Mouse (Mus musculus) heart, embryonic 13.5 days (tissue): ENCODE data around the gene Tjap1. TPM values are rescaled to one million over a fixed set of nuclear protein-coding genes. Genes with fewer than 3 reads are reported as not detected.

ENCODE experiments used
- ATAC-seq: fragments of 200-750 bp; cut with Nextera tagmentation; 2 replicates; pipeline ENCODE4 v1.8.0; 2017; ENCODE audit warnings: moderate TSS enrichment; ENCODE audit not compliant: insufficient number of reproducible peaks, low FRiP score, low TSS enrichment; ENCODE audit errors: extremely low read depth
- H3K27ac ChIP-seq: fragments of 300-500 bp; sonication (generic); replicated peaks from 2 replicates; pipeline ENCODE4 v1.5.1; 2015; ENCODE audit warnings: moderate library complexity, mild to moderate bottlenecking, inconsistent platforms
- H3K27me3 ChIP-seq: fragments of 300-500 bp; sonication (generic); replicated peaks from 2 replicates; pipeline ENCODE4 v1.6.1; 2015; ENCODE audit warnings: mild to moderate bottlenecking, inconsistent platforms
- H3K36me3 ChIP-seq: fragments of 300-500 bp; sonication (generic); 2 replicates; pipeline ENCODE4 v1.6.1; 2015; ENCODE audit warnings: mild to moderate bottlenecking, inconsistent platforms
- H3K4me1 ChIP-seq: fragments of 300-500 bp; sonication (generic); 2 replicates; pipeline ENCODE4 v1.6.1; 2015; ENCODE audit warnings: inconsistent platforms
- H3K4me2 ChIP-seq: fragments of 300-500 bp; sonication (generic); 2 replicates; pipeline ENCODE4 v1.6.1; 2015; ENCODE audit warnings: inconsistent platforms, mild to moderate bottlenecking, moderate library complexity
- H3K4me3 ChIP-seq: fragments of 300-500 bp; sonication (generic); 2 replicates; pipeline ENCODE4 v1.5.1; 2015; ENCODE audit warnings: moderate library complexity, mild to moderate bottlenecking, inconsistent platforms
- H3K9ac ChIP-seq: fragments of 300-500 bp; sonication (generic); 2 replicates; pipeline ENCODE4 v1.6.1; 2015; ENCODE audit warnings: inconsistent platforms, mild to moderate bottlenecking, moderate library complexity
- H3K9me3 ChIP-seq: fragments of 300-500 bp; sonication (generic); 2 replicates; pipeline ENCODE4 v1.6.1; 2016; ENCODE audit warnings: inconsistent platforms
- WGBS: fragments of 180-500 bp; shearing (Covaris S2); methylation state at CpG from one replicate; pipeline ENCODE4 v1.1.7; 2015; ENCODE audit warnings: mixed read lengths; 5-methylcytosine and 5-hydroxymethylcytosine counted together
- polyA plus RNA-seq: library from polyadenylated mRNA; unstranded; fragments of >200 nt; fragmentation: Nextera tagmentation; extraction: Ambion mirVana; gene quantifications from 2 replicates; pipeline ENCODE4 v1.2.1, GENCODE M21; 2015

Tjap1 gene
- polyA plus RNA-seq, 1 experiment from 2014 or later = 37.1 TPM

GRCm38 (mm10) chr17:46251174-46251573 is 31.7 kb downstream of the Tjap1 start:
- H3K9me3 ChIP-seq = no peaks in the 10 kb centered on the region
- 77% methylated on average over 7 of the region's 7 CpGs for WGBS

GRCm38 (mm10) chr17:46248189-46248522 is 34.7 kb downstream of the Tjap1 start:
- no peaks in the 10 kb centered on the region for H3K9me3 ChIP-seq
- ATAC-seq = no peak
- peak overlapping the region; percentile 76 for H3K4me2 ChIP-seq
- WGBS = under 1% methylated on average over 37 of the region's 37 CpGs
- H3K27ac ChIP-seq = peak overlapping the region; percentile 82
- peaks cover 30% of the 10 kb centered on the region for H3K4me1 ChIP-seq
- peak overlapping the region; percentile 97 for H3K9ac ChIP-seq
- no peaks in the 10 kb centered on the region for H3K27me3 ChIP-seq
- H3K4me3 ChIP-seq = peak overlapping the region; percentile 91
- H3K36me3 ChIP-seq = peaks cover 75% of the 10 kb centered on the region

More at GRCm38 (mm10) chr17:46251174-46251573, 31.7 kb downstream of the Tjap1 start:
- H3K4me2 ChIP-seq = no peak overlapping the region
- no peak overlapping the region for H3K9ac ChIP-seq
- peaks cover 42% of the 10 kb centered on the region for H3K4me1 ChIP-seq
- H3K27me3 ChIP-seq = peaks cover 20% of the 10 kb centered on the region
- no peak overlapping the region for H3K4me3 ChIP-seq
- ATAC-seq = no peak
- H3K27ac ChIP-seq = no peak overlapping the region
- H3K36me3 ChIP-seq = peaks cover 45% of the 10 kb centered on the region

GRCm38 (mm10) chr17:46247512-46248188 is 35.2 kb downstream of the Tjap1 start, which contains the start of the genes Polr1c and Yipf3:
Polr1c (minus strand) TSS chr17:46248054.
Yipf3 (plus strand) TSS chr17:46248080.
- H3K27ac ChIP-seq = peak within 1 kb of the TSS; percentile 82
- peaks cover 28% of the 10 kb centered on the region for H3K4me1 ChIP-seq
- peak within 1 kb of the TSS; percentile 91 for H3K4me3 ChIP-seq
- ATAC-seq = peak; percentile 86
- H3K9ac ChIP-seq = peak within 1 kb of the TSS; percentile 97
- H3K27me3 ChIP-seq = no peaks in the 10 kb centered on the region
- peak within 1 kb of the TSS; percentile 76 for H3K4me2 ChIP-seq
- peaks cover 79% of the 10 kb centered on the region for H3K36me3 ChIP-seq
- WGBS = under 1% methylated on average over 53 of the region's 53 CpGs
- H3K9me3 ChIP-seq = no peaks in the 10 kb centered on the region

- 75% methylated on average over 10 of the region's 10 CpGs for WGBS
- H3K27me3 ChIP-seq = no peaks in the 10 kb centered on the region
- peaks cover 34% of the 10 kb centered on the region for H3K4me1 ChIP-seq
- H3K36me3 ChIP-seq = peaks cover 78% of the 10 kb centered on the region
- no peak for ATAC-seq
- H3K4me2 ChIP-seq = no peak overlapping the region
- H3K9ac ChIP-seq = no peak overlapping the region
- H3K27ac ChIP-seq = no peak overlapping the region
- H3K4me3 ChIP-seq = no peak overlapping the region
- no peaks in the 10 kb centered on the region for H3K9me3 ChIP-seq
Measured at GRCm38 (mm10) chr17:46244579-46244978, 38.2 kb downstream of the Tjap1 start.

GRCm38 (mm10) chr17:46243624-46244023 is 39.2 kb downstream of the Tjap1 start:
- H3K36me3 ChIP-seq = peaks cover 80% of the 10 kb centered on the region
- H3K27me3 ChIP-seq = no peaks in the 10 kb centered on the region
- no peaks in the 10 kb centered on the region for H3K9me3 ChIP-seq
- H3K4me2 ChIP-seq = no peak overlapping the region
- peaks cover 34% of the 10 kb centered on the region for H3K4me1 ChIP-seq
- no peak for ATAC-seq
- H3K4me3 ChIP-seq = no peak overlapping the region
- H3K9ac ChIP-seq = no peak overlapping the region
- 81% methylated on average over 2 of the region's 2 CpGs for WGBS
- H3K27ac ChIP-seq = no peak overlapping the region

- Histone ChIP-seq H3K36me3 (peaks cover 86% of the 10 kb centered on the region), H3K27ac (no peak overlapping the region), H3K9ac (no peak overlapping the region), H3K4me2 (no peak overlapping the region), H3K27me3 (no peaks in the 10 kb centered on the region), H3K4me3 (no peak overlapping the region), H3K9me3 (no peaks in the 10 kb centered on the region), H3K4me1 (peaks cover 37% of the 10 kb centered on the region)
- ATAC-seq = no peak
- WGBS = 89% methylated on average over 4 of the region's 4 CpGs
Measured at GRCm38 (mm10) chr17:46242993-46243392, 39.8 kb downstream of the Tjap1 start.

- Histone ChIP-seq H3K27ac (no peak overlapping the region), H3K4me3 (no peak overlapping the region), H3K9ac (no peak overlapping the region), H3K36me3 (peaks cover 92% of the 10 kb centered on the region), H3K9me3 (no peaks in the 10 kb centered on the region), H3K4me2 (no peak overlapping the region), H3K27me3 (no peaks in the 10 kb centered on the region), H3K4me1 (peaks cover 38% of the 10 kb centered on the region)
- no peak for ATAC-seq
- WGBS = 80% methylated on average over 13 of the region's 13 CpGs
Measured at GRCm38 (mm10) chr17:46242274-46242673, 40.6 kb downstream of the Tjap1 start.

- 61% methylated on average over 11 of the region's 11 CpGs for WGBS
- H3K9ac ChIP-seq = no peak overlapping the region
Measured at GRCm38 (mm10) chr17:46241471-46241870, 41.4 kb downstream of the Tjap1 start.

GRCm38 (mm10) chr17:46239516-46240114 is 43.2 kb downstream of the Tjap1 start:
- Histone ChIP-seq H3K9ac (no peak overlapping the region), H3K4me1 (peaks cover 27% of the 10 kb centered on the region), H3K9me3 (no peaks in the 10 kb centered on the region), H3K36me3 (peaks cover 90% of the 10 kb centered on the region), H3K27ac (peak overlapping the region; percentile 39; the same call in 1 of the 2 replicates), H3K4me3 (no peak overlapping the region), H3K4me2 (peak overlapping the region; percentile 8; the same call in 1 of the 2 replicates), H3K27me3 (peaks cover 12% of the 10 kb centered on the region; the same call in 1 of the 2 replicates)
- ATAC-seq = peak; percentile 53; the same call in 1 of the 2 replicates
- 38% methylated on average over 15 of the region's 15 CpGs for WGBS

More at GRCm38 (mm10) chr17:46241471-46241870, 41.4 kb downstream of the Tjap1 start:
- no peaks in the 10 kb centered on the region for H3K9me3 ChIP-seq
- H3K4me1 ChIP-seq = peaks cover 30% of the 10 kb centered on the region
- peaks cover 97% of the 10 kb centered on the region for H3K36me3 ChIP-seq
- no peak overlapping the region for H3K4me3 ChIP-seq
- H3K4me2 ChIP-seq = no peak overlapping the region
- H3K27me3 ChIP-seq = peaks cover 5% of the 10 kb centered on the region; the same call in 1 of the 2 replicates
- H3K27ac ChIP-seq = no peak overlapping the region
- ATAC-seq = no peak

GRCm38 (mm10) chr17:46237480-46237879 is 45.3 kb downstream of the Tjap1 start:
- Histone ChIP-seq H3K4me3 (no peak overlapping the region), H3K9me3 (no peaks in the 10 kb centered on the region), H3K27me3 (peaks cover 12% of the 10 kb centered on the region; the same call in 1 of the 2 replicates), H3K27ac (no peak overlapping the region), H3K9ac (no peak overlapping the region), H3K36me3 (peaks cover 88% of the 10 kb centered on the region), H3K4me2 (no peak overlapping the region), H3K4me1 (peaks cover 27% of the 10 kb centered on the region)
- 59% methylated on average over 5 of the region's 5 CpGs for WGBS
- no peak for ATAC-seq

- Histone ChIP-seq H3K27ac (no peak overlapping the region), H3K4me2 (no peak overlapping the region), H3K9ac (no peak overlapping the region), H3K9me3 (no peaks in the 10 kb centered on the region), H3K27me3 (peaks cover 12% of the 10 kb centered on the region; the same call in 1 of the 2 replicates), H3K4me1 (peaks cover 27% of the 10 kb centered on the region), H3K4me3 (no peak overlapping the region), H3K36me3 (peaks cover 87% of the 10 kb centered on the region)
- ATAC-seq = no peak
- 83% methylated on average over 6 of the region's 6 CpGs for WGBS
Measured at GRCm38 (mm10) chr17:46237079-46237478, 45.7 kb downstream of the Tjap1 start.
